Mouse (Mus musculus): ENCODE results near the gene Tpst2. TPM values are rescaled to one million over a fixed set of nuclear protein-coding genes. Genes with fewer than 3 reads are reported as not detected.

The Tpst2 gene
- total and polyA plus RNA-seq, 2 experiments: 27.7 to 35.7 TPM

GRCm38 (mm10) chr5:112247399-112247798 lies 29.1 kb upstream of the Tpst2 start:
- Histone ChIP-seq H3K79me2 (ENCODE audit: control insufficient read depth, insufficient read depth, low read length) (no peaks in the 10 kb centered on the region), H3K4me1 (ENCODE audit: control insufficient read depth, insufficient read depth, low read length) (peaks cover 7% of the 10 kb centered on the region; the same call in 1 of the 2 replicates), H3K9ac (ENCODE audit: low read depth, low read length) (no peak overlapping the region), H3K4me3 (ENCODE audit: insufficient read depth, low read depth, low read length) (no peak overlapping the region), H3K36me3 (ENCODE audit: control insufficient read depth, insufficient read depth, low read length) (no peaks in the 10 kb centered on the region), H3K27ac (replicated peaks; ENCODE audit: insufficient read depth, low read depth, low read length) (no peak overlapping the region), H3K27me3 (ENCODE audit: control insufficient read depth, insufficient read depth, low read length) (no peaks in the 10 kb centered on the region)
- TF ChIP-seq CTCF (IDR thresholded peaks at IDR 0.05; ENCODE audit: low read depth, low read length) (no peak), POLR2A (IDR thresholded peaks at IDR 0.05; ENCODE audit: extremely low read depth, insufficient read depth, low read length) (no peak)
- WGBS: 40% methylated on average over 8 of the region's 8 CpGs
- DNase-seq (ENCODE audit: extremely low read depth, low read depth, low spot score): no peak

GRCm38 (mm10) chr5:112249106-112249505 lies 27.4 kb upstream of the Tpst2 start:
- Histone ChIP-seq H3K9ac (ENCODE audit: low read depth, low read length) (no peak overlapping the region), H3K4me1 (ENCODE audit: control insufficient read depth, insufficient read depth, low read length) (no peaks in the 10 kb centered on the region), H3K27ac (replicated peaks; ENCODE audit: insufficient read depth, low read depth, low read length) (no peak overlapping the region), H3K79me2 (ENCODE audit: control insufficient read depth, insufficient read depth, low read length) (no peaks in the 10 kb centered on the region), H3K36me3 (ENCODE audit: control insufficient read depth, insufficient read depth, low read length) (no peaks in the 10 kb centered on the region), H3K4me3 (ENCODE audit: insufficient read depth, low read depth, low read length) (no peak overlapping the region), H3K27me3 (ENCODE audit: control insufficient read depth, insufficient read depth, low read length) (no peaks in the 10 kb centered on the region)
- WGBS: 93% methylated on average over 11 of the region's 11 CpGs
- TF ChIP-seq POLR2A (IDR thresholded peaks at IDR 0.05; ENCODE audit: extremely low read depth, insufficient read depth, low read length): no peak
- no peak for TF ChIP-seq CTCF (IDR thresholded peaks at IDR 0.05; ENCODE audit: low read depth, low read length)
- DNase-seq (ENCODE audit: extremely low read depth, low read depth, low spot score): no peak

- H3K79me2 ChIP-seq (ENCODE audit: control insufficient read depth, insufficient read depth, low read length): no peaks in the 10 kb centered on the region
- no peaks in the 10 kb centered on the region for H3K4me1 ChIP-seq (ENCODE audit: control insufficient read depth, insufficient read depth, low read length)
- WGBS: 74% methylated on average over 2 of the region's 2 CpGs
- H3K36me3 ChIP-seq (ENCODE audit: control insufficient read depth, insufficient read depth, low read length): no peaks in the 10 kb centered on the region
- no peak for DNase-seq (ENCODE audit: extremely low read depth, low read depth, low spot score)
- no peaks in the 10 kb centered on the region for H3K27me3 ChIP-seq (ENCODE audit: control insufficient read depth, insufficient read depth, low read length)
- H3K27ac ChIP-seq (replicated peaks; ENCODE audit: insufficient read depth, low read depth, low read length): no peak within 1 kb of the TSS
- H3K4me3 ChIP-seq (ENCODE audit: insufficient read depth, low read depth, low read length): no peak within 1 kb of the TSS
- H3K9ac ChIP-seq (ENCODE audit: low read depth, low read length): no peak within 1 kb of the TSS
- TF ChIP-seq CTCF (IDR thresholded peaks at IDR 0.05; ENCODE audit: low read depth, low read length) (no peak), POLR2A (IDR thresholded peaks at IDR 0.05; ENCODE audit: extremely low read depth, insufficient read depth, low read length) (no peak)
Measured at GRCm38 (mm10) chr5:112252400-112252799, 24.1 kb upstream of the Tpst2 start, which contains the start of gene Cryba4. Gene Cryba4 (minus strand): TSS chr5:112252518.

- Histone ChIP-seq H3K27me3 (ENCODE audit: control insufficient read depth, insufficient read depth, low read length) (no peaks in the 10 kb centered on the region), H3K27ac (replicated peaks; ENCODE audit: insufficient read depth, low read depth, low read length) (no peak overlapping the region), H3K79me2 (ENCODE audit: control insufficient read depth, insufficient read depth, low read length) (no peaks in the 10 kb centered on the region), H3K4me3 (ENCODE audit: insufficient read depth, low read depth, low read length) (no peak overlapping the region), H3K9ac (ENCODE audit: low read depth, low read length) (no peak overlapping the region), H3K4me1 (ENCODE audit: control insufficient read depth, insufficient read depth, low read length) (no peaks in the 10 kb centered on the region), H3K36me3 (ENCODE audit: control insufficient read depth, insufficient read depth, low read length) (no peaks in the 10 kb centered on the region)
- DNase-seq (ENCODE audit: extremely low read depth, low read depth, low spot score): no peak
- WGBS: 74% methylated on average over 8 of the region's 8 CpGs
- TF ChIP-seq POLR2A (IDR thresholded peaks at IDR 0.05; ENCODE audit: extremely low read depth, insufficient read depth, low read length) (no peak), CTCF (IDR thresholded peaks at IDR 0.05; ENCODE audit: low read depth, low read length) (no peak)
Measured at GRCm38 (mm10) chr5:112253169-112253568, 23.3 kb upstream of the Tpst2 start.

GRCm38 (mm10) chr5:112254282-112254806 lies 22.1 kb upstream of the Tpst2 start:
- TF ChIP-seq POLR2A (IDR thresholded peaks at IDR 0.05; ENCODE audit: extremely low read depth, insufficient read depth, low read length): no peak
- no peak for TF ChIP-seq CTCF (IDR thresholded peaks at IDR 0.05; ENCODE audit: low read depth, low read length)
- H3K9ac ChIP-seq (ENCODE audit: low read depth, low read length): no peak overlapping the region
- 50% methylated on average over 7 of the region's 7 CpGs for WGBS
- H3K27ac ChIP-seq (replicated peaks; ENCODE audit: insufficient read depth, low read depth, low read length): no peak overlapping the region; the same call in 1 of the 2 replicates
- H3K4me1 ChIP-seq (ENCODE audit: control insufficient read depth, insufficient read depth, low read length): no peaks in the 10 kb centered on the region
- no peak overlapping the region for H3K4me3 ChIP-seq (ENCODE audit: insufficient read depth, low read depth, low read length)
- H3K36me3 ChIP-seq (ENCODE audit: control insufficient read depth, insufficient read depth, low read length): no peaks in the 10 kb centered on the region
- H3K27me3 ChIP-seq (ENCODE audit: control insufficient read depth, insufficient read depth, low read length): no peaks in the 10 kb centered on the region
- peak; percentile 13 for DNase-seq (ENCODE audit: extremely low read depth, low read depth, low spot score)
- H3K79me2 ChIP-seq (ENCODE audit: control insufficient read depth, insufficient read depth, low read length): no peaks in the 10 kb centered on the region

- no peak within 1 kb of the TSS for H3K9ac ChIP-seq (ENCODE audit: low read depth, low read length)
- 9% methylated on average over 3 of the region's 3 CpGs for WGBS
- H3K4me1 ChIP-seq (ENCODE audit: control insufficient read depth, insufficient read depth, low read length): no peaks in the 10 kb centered on the region
- TF ChIP-seq POLR2A (IDR thresholded peaks at IDR 0.05; ENCODE audit: extremely low read depth, insufficient read depth, low read length): no peak
- no peak for TF ChIP-seq CTCF (IDR thresholded peaks at IDR 0.05; ENCODE audit: low read depth, low read length)
- H3K36me3 ChIP-seq (ENCODE audit: control insufficient read depth, insufficient read depth, low read length): no peaks in the 10 kb centered on the region
- no peak within 1 kb of the TSS for H3K4me3 ChIP-seq (ENCODE audit: insufficient read depth, low read depth, low read length)
- no peak within 1 kb of the TSS for H3K27ac ChIP-seq (replicated peaks; ENCODE audit: insufficient read depth, low read depth, low read length)
- no peaks in the 10 kb centered on the region for H3K27me3 ChIP-seq (ENCODE audit: control insufficient read depth, insufficient read depth, low read length)
- peak; percentile 14 for DNase-seq (ENCODE audit: extremely low read depth, low read depth, low spot score)
- no peaks in the 10 kb centered on the region for H3K79me2 ChIP-seq (ENCODE audit: control insufficient read depth, insufficient read depth, low read length)
Measured at GRCm38 (mm10) chr5:112255426-112255825, 21.1 kb upstream of the Tpst2 start, which contains the start of gene Crybb1. Gene Crybb1 (plus strand): TSS chr5:112255815.

Measured in liver, adult 2 months (tissue).